Mouse (Mus musculus) MEL (cell line): ENCODE measurements around the gene Pde7b. TPM values are rescaled to one million over a fixed set of nuclear protein-coding genes. Genes with fewer than 3 reads are reported as not detected.

Experiments
- DNase-seq: peaks from one replicate; pipeline ENCODE4 v3.0.0; 2011; ENCODE audit warnings: low read depth, low spot score
- H3K27ac ChIP-seq: 2 replicates; pipeline ENCODE4 v1.5.1; 2012; ENCODE audit warnings: low read depth, mild to moderate bottlenecking, control low read depth, low read length, moderate library complexity; ENCODE audit not compliant: control insufficient read depth
- H3K27me3 ChIP-seq, 2 experiments: fragments of 150-350 bp in 1 of 2; sonication (generic) in 1 of 2; 2 replicates each; pipeline ENCODE4 v1.6.1; 2012; ENCODE audit warnings: low read length in 2 of 2, mild to moderate bottlenecking in 2 of 2, improper control_type of control experiment in 1 of 2, moderate library complexity in 1 of 2; ENCODE audit not compliant: insufficient read depth in 2 of 2, control insufficient read depth in 1 of 2
- H3K36me3 ChIP-seq, 2 experiments: 2 replicates each; pipeline ENCODE4 v1.6.1; 2012 to 2014; ENCODE audit warnings: low read length in 2 of 2, improper control_type of control experiment in 1 of 2, inconsistent platforms in 1 of 2, mild to moderate bottlenecking in 1 of 2; ENCODE audit not compliant: insufficient read depth in 2 of 2, control insufficient read depth in 1 of 2
- H3K4me1 ChIP-seq, 2 experiments: fragments of 150-350 bp in 1 of 2; sonication (generic) in 1 of 2; 2 replicates each; pipeline ENCODE4 v1.6.1; 2012; ENCODE audit warnings: low read length in 2 of 2, improper control_type of control experiment in 1 of 2, mild to moderate bottlenecking in 1 of 2; ENCODE audit not compliant: insufficient read depth in 2 of 2, control insufficient read depth in 1 of 2
- H3K4me3 ChIP-seq, 2 experiments: fragments of 150-350 bp in 1 of 2; sonication (generic) in 1 of 2; 2 replicates each; pipeline ENCODE4 v1.5.1; 2012; ENCODE audit warnings: low read depth in 2 of 2, low read length in 2 of 2, mild to moderate bottlenecking in 2 of 2, moderate library complexity in 2 of 2, control low read depth in 1 of 2, improper control_type of control experiment in 1 of 2; ENCODE audit not compliant: control insufficient read depth in 1 of 2, insufficient read depth in 1 of 2
- H3K79me2 ChIP-seq: 2 replicates; pipeline ENCODE4 v1.6.1; 2012; ENCODE audit warnings: mild to moderate bottlenecking, low read length, moderate library complexity; ENCODE audit not compliant: control insufficient read depth, poor library complexity, insufficient read depth
- H3K9ac ChIP-seq: 2 replicates; pipeline ENCODE4 v1.6.1; 2012; ENCODE audit warnings: low read depth, mild to moderate bottlenecking, control low read depth, low read length, moderate library complexity; ENCODE audit not compliant: control insufficient read depth, poor library complexity, severe bottlenecking
- H3K9me3 ChIP-seq: fragments of 150-350 bp; sonication (generic); replicated peaks from 2 replicates; pipeline ENCODE4 v1.6.1; 2012; ENCODE audit warnings: mild to moderate bottlenecking, low read length, improper control_type of control experiment, moderate library complexity; ENCODE audit not compliant: insufficient read depth
- BHLHE40 ChIP-seq: IDR thresholded peaks from 2 replicates; pipeline ENCODE4 v1.6.1; 2012; ENCODE audit warnings: low read depth, mild to moderate bottlenecking, inconsistent platforms, low read length, improper control_type of control experiment, borderline replicate concordance
- GABPA ChIP-seq: IDR thresholded peaks from 2 replicates; pipeline ENCODE4 v1.6.1; 2012; ENCODE audit warnings: low read depth, mild to moderate bottlenecking, inconsistent platforms, low read length, improper control_type of control experiment, moderate library complexity
- GATA1 ChIP-seq: IDR thresholded peaks from 2 replicates; pipeline ENCODE4 v1.6.1; 2011; ENCODE audit warnings: low read depth, low read length, improper control_type of control experiment
- MAX ChIP-seq: IDR thresholded peaks from 2 replicates; pipeline ENCODE4 v1.6.1; 2011; ENCODE audit warnings: low read length, improper control_type of control experiment
- MAZ ChIP-seq: IDR thresholded peaks from 2 replicates; pipeline ENCODE4 v1.6.1; 2012; ENCODE audit warnings: low read depth, mild to moderate bottlenecking, inconsistent platforms, low read length, improper control_type of control experiment
- MEF2A ChIP-seq: IDR thresholded peaks from 2 replicates; pipeline ENCODE4 v1.6.1; 2014; ENCODE audit warnings: low read depth, mild to moderate bottlenecking, inconsistent platforms, low read length, improper control_type of control experiment; ENCODE audit not compliant: poor library complexity, insufficient replicate concordance, severe bottlenecking; ENCODE audit errors: extremely low read depth
- MYB ChIP-seq: IDR thresholded peaks from 2 replicates; pipeline ENCODE4 v1.6.1; 2011; ENCODE audit warnings: mild to moderate bottlenecking, low read depth, low read length, improper control_type of control experiment
- POLR2A ChIP-seq, 2 experiments: IDR thresholded peaks; 2 replicates each; pipeline ENCODE4 v1.6.1; 2011 to 2012; ENCODE audit warnings: low read length in 2 of 2, mild to moderate bottlenecking in 2 of 2, control low read depth in 1 of 2, improper control_type of control experiment in 1 of 2, low read depth in 1 of 2, moderate library complexity in 1 of 2; ENCODE audit not compliant: control insufficient read depth in 1 of 2, insufficient read depth in 1 of 2, poor library complexity in 1 of 2
- POLR2AphosphoS5 ChIP-seq: IDR thresholded peaks from 2 replicates; pipeline ENCODE4 v1.6.1; 2012; ENCODE audit warnings: low read depth, borderline replicate concordance, mild to moderate bottlenecking, inconsistent platforms, low read length, moderate library complexity, mixed read lengths
- RAD21 ChIP-seq: IDR thresholded peaks from 2 replicates; pipeline ENCODE4 v1.6.1; 2011; ENCODE audit warnings: mild to moderate bottlenecking, low read depth, low read length, improper control_type of control experiment
- SMC3 ChIP-seq: IDR thresholded peaks from 2 replicates; pipeline ENCODE4 v1.6.1; 2011; ENCODE audit warnings: low read depth, low read length, improper control_type of control experiment
- TBP ChIP-seq: IDR thresholded peaks from 2 replicates; pipeline ENCODE4 v1.8.0; 2011; ENCODE audit warnings: low read depth, low read length, improper control_type of control experiment
- TCF12 ChIP-seq: IDR thresholded peaks from 2 replicates; pipeline ENCODE4 v1.6.1; 2014; ENCODE audit warnings: low read depth, mild to moderate bottlenecking, inconsistent platforms, low read length, improper control_type of control experiment, moderate library complexity
- USF2 ChIP-seq, 2 experiments: IDR thresholded peaks; 2 replicates each; pipeline ENCODE4 v1.6.1; 2011 to 2012; ENCODE audit warnings: improper control_type of control experiment in 2 of 2, low read length in 2 of 2, borderline replicate concordance in 1 of 2, inconsistent platforms in 1 of 2, low read depth in 1 of 2, mild to moderate bottlenecking in 1 of 2; ENCODE audit not compliant: insufficient read depth in 1 of 2
- ZC3H11A ChIP-seq: IDR thresholded peaks from 2 replicates; pipeline ENCODE4 v1.6.1; 2012; ENCODE audit warnings: low read depth, mild to moderate bottlenecking, inconsistent platforms, low read length, improper control_type of control experiment
- ZMIZ1 ChIP-seq: IDR thresholded peaks from 2 replicates; pipeline ENCODE4 v1.6.1; 2012; ENCODE audit warnings: low read depth, mild to moderate bottlenecking, inconsistent platforms, low read length, improper control_type of control experiment, moderate library complexity
- polyA plus RNA-seq, 2 experiments: library from polyadenylated mRNA; stranded (reverse) in 1 of 2; unstranded in 1 of 2; fragments of >175 nt in 1 of 2; fragments of >200 nt in 1 of 2; gene quantifications; 2 replicates each; pipeline versions ENCODE4 v1.2.1 to v1.2.4; 2012; ENCODE audit warnings: low replicate concordance in 2 of 2, low read depth in 1 of 2; ENCODE audit not compliant: insufficient read length in 2 of 2, insufficient read depth in 1 of 2, missing spikeins in 1 of 2
- total RNA-seq: library from RNA; depleted of rRNA; stranded (reverse); fragments of 300-350 nt; gene quantifications from 2 replicates; pipeline ENCODE4 v1.2.3, GENCODE M21; 2012

The Pde7b gene
- total and polyA plus RNA-seq, 3 experiments = 0.04 TPM; not detected in 2

DNA sequence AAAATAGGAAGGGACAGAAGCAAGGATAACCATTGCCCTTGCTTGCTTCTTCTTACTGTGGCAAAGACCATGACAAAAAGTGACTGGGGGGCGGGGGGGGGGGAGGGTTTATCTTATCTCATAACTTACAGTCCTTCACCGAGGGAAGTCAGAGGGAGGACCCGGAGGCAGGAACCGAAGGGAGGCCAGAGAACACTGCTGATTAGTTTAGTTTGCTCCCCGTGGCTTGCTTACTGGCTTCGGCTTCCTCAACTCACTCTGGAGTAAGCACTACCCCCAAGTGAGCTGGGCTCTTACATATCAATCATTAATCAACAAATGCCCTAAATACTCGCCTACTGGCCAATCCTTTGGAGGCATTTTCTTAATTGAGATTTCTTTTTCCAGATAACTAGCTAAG, 304.6 kb downstream of the Pde7b start:
- Histone ChIP-seq H3K36me3 (no peaks in the 10 kb centered on the region), H3K27ac (no peak overlapping the region), H3K4me3 (no peak overlapping the region), H3K4me1 (0 out of 4 replicates have a peak, but pooled peaks cover 0 to 3% of the 10 kb centered on the region in 2 experiments), H3K9me3 (no peaks in the 10 kb centered on the region), H3K79me2 (no peaks in the 10 kb centered on the region), H3K27me3 (no peaks in the 10 kb centered on the region), H3K9ac (no peak overlapping the region)
- peak; percentile 62 for DNase-seq
- TF ChIP-seq RAD21 (no peak), GATA1 (0 out of 2 replicates have a peak, but pooled peaks have one; percentile 15), TCF12 (0 out of 2 replicates have a peak, but pooled peaks have one; percentile 23)

DNA sequence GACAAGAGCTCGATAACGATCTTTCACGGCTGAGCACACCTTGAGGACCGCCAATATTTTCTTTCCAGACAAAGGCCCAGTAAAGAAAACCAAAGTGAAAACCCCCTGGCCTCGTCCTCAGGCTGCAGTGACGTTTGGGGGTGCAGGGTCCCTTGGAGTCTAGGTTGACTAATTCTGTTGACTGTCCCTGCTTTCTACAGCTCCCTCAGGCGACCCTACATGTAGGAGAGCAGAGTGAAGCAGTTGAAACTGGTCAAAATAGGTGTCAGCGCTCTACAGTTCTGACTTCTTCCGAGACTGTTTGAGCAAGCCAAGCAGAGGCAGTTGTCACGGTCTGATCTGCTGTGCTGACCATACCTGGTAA, 306.0 kb downstream of the Pde7b start:
- H3K27me3 ChIP-seq = no peaks in the 10 kb centered on the region
- no peak overlapping the region for H3K4me3 ChIP-seq
- no peaks in the 10 kb centered on the region for H3K9me3 ChIP-seq
- H3K9ac ChIP-seq = no peak overlapping the region
- no peaks in the 10 kb centered on the region for H3K79me2 ChIP-seq
- H3K27ac ChIP-seq = no peak overlapping the region
- H3K36me3 ChIP-seq = no peaks in the 10 kb centered on the region
- no peak for TF ChIP-seq USF2 (IDR thresholded peaks at IDR 0.05; ENCODE audit: borderline replicate concordance in 1 of 2, insufficient read depth in 1 of 2, low read depth in 1 of 2, low read length in 2 of 2)
- TF ChIP-seq SMC3 = no peak
- TF ChIP-seq POLR2AphosphoS5 = no peak
- TF ChIP-seq GABPA = no peak
- no peak for TF ChIP-seq MAZ
- no peak for TF ChIP-seq TBP
- TF ChIP-seq ZMIZ1 = no peak
- TF ChIP-seq, all 39 proteins: peak for 0
- no peak for DNase-seq
- 0 out of 4 replicates have a peak, but pooled peaks cover 0 to 3% of the 10 kb centered on the region in 2 experiments for H3K4me1 ChIP-seq

GRCm38 (mm10) chr10:20418202-20418855, 306.5 kb downstream of the Pde7b start:
- TF ChIP-seq MAX (no peak), GABPA (no peak), POLR2A (IDR thresholded peaks at IDR 0.05; ENCODE audit: control insufficient read depth in 1 of 2, insufficient read depth in 1 of 2, low read depth in 1 of 2, low read length in 2 of 2, poor library complexity in 1 of 2) (no peak), MEF2A (no peak), MYB (no peak), POLR2AphosphoS5 (no peak), BHLHE40 (no peak), ZC3H11A (no peak)
- Histone ChIP-seq H3K9ac (no peak overlapping the region), H3K27me3 (no peaks in the 10 kb centered on the region), H3K36me3 (no peaks in the 10 kb centered on the region), H3K9me3 (no peaks in the 10 kb centered on the region), H3K27ac (no peak overlapping the region), H3K79me2 (no peaks in the 10 kb centered on the region), H3K4me1 (0 out of 4 replicates have a peak, but pooled peaks cover 0 to 3% of the 10 kb centered on the region in 2 experiments), H3K4me3 (no peak overlapping the region)
- DNase-seq = no peak
